Mouse (Mus musculus): Measurements from ENCODE around the gene Rnf138rt1.
A peak's percentile ranks its signal among the peaks of the same experiment; 100 is the strongest.

Rnf138rt1 gene

DNA sequence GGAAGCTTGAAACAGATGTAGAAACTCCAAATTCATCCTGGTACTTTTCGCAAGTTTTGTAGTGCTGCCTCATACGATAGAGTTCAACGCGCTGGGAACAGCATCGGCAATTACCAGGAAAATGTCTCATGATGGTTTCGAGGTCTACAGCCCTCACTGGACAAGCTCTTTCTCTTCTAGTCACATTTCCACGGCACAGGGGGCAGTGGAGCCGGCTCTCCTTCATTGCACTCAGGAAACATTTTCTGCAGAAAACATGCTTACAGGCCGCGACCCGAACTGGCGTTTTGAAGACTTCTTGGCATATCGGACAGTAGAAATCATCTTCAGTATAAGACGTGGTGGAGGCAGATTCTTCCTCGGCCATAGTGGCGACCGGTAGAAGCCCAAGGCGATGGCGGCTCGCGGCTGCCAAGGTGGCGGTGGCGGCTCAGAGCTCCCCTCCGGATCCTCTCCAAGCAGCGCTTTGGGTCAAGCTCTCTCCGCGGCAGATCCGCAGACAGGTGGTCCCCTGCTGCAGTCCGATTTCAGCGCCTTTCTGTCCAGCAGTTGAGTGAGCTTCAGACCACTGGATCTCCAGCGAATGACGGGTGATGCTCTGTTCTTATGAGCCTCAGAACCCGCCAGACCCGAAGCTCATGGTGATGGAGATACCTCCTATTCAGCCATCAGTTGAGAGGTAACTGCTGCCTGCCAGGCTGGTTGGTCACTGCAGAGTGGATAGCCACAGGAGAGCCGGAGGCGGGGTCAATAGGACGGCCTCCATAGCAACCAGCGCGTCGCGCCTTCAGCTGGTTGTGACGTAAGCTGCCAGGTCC is at the start of gene Rnf138rt1:
Gene Rnf138rt1, minus strand, starts transcription at position 713 of the 818 bp plus-strand sequence.
- DNase-seq, result peak; percentile 17

GRCm38 (mm10) chrX:163807270-163807669 is 46.1 kb upstream of the Rnf138rt1 start:
- DNase-seq, result no peak

- DNase-seq, result no peak
These were observed 5.2 kb upstream of the Rnf138rt1 start for GRCm38 (mm10) chrX:163766290-163766689.

DNA sequence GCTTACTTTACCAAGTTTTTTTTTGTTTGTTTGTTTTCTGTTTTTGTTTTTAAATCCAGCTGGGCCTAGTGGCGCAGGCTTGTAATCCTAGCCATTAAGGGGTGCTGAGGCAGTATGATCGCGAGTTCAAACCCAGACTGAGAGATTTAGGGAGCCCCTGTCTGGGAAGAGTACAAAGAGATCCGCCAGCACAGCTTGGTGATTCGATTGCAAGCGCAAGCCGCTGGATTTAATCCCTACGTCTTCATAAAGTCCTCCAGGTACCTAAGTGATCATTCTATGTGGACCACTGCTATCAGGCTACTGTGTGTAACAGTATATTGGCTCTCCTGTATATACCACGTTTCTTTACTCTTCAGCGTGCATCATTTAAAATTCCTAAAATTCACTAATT is 303 bp upstream of the Rnf138rt1 start:
- DNase-seq, result no peak

DNA sequence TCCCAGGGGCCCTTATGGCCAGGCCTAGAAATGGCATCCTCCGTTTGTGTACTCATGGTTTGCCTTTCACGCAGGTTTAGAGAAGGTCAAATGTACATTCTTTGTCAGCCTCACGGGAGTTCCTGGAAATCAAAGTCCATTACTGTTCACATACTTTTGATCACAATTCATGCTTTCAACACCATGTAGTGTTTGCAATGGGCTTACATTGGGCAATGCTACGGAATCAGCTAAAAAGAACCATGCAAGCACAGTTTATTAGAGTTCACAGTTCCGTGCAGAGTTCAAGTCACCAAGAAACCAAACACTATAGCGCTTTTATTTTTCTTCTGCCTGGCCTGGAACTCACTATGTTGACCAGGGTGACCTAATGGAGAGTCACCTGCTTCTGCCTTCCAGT is 15.1 kb downstream of the Rnf138rt1 start:
- DNase-seq, result no peak

GRCm38 (mm10) chrX:163743896-163744295 is 17.2 kb downstream of the Rnf138rt1 start:
- DNase-seq, result no peak

DNA sequence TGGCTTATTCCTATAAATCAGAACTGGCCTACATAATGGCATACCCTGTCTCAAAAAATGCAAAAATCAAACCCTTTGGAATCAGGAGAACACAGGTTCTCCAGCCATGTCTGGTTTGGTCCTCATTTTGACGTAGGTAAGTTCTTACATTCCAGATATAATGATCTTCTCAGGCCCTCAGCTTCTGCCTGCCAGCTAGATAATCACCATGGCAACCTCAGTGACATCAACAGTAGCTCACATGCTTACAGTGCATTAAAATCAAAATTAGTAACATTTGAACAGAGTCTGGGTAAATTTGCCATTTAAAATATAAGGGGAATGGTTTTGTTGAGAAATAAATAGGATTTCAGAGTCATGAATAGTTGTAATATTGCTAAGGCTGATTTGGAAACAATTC is 22.2 kb downstream of the Rnf138rt1 start:
- no peak for DNase-seq

GRCm38 (mm10) chrX:163734145-163734544 is 27.0 kb downstream of the Rnf138rt1 start:
- no peak for DNase-seq

DNA sequence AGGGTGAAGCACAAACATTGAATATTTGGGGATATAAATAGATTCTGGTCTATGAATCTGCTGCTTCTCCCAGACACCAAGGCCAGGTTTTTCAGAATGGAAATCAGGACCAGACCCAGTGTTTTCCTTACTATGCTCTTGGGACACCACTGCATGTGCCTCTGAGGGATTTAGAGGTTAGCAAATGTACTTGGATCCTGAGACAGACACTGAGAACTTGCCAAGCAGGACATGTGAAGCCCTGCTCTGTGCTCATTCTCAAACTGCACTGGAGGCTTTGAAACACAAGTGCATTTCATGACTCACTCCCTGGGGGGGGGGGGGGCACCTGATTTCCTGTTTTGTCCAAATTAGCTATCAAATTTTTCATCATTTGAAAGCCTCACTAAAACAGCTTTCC is 37.5 kb downstream of the Rnf138rt1 start:
- DNase-seq, result no peak

- DNase-seq, result no peak
These were observed 38.1 kb downstream of the Rnf138rt1 start for GRCm38 (mm10) chrX:163722785-163723577.

DNA sequence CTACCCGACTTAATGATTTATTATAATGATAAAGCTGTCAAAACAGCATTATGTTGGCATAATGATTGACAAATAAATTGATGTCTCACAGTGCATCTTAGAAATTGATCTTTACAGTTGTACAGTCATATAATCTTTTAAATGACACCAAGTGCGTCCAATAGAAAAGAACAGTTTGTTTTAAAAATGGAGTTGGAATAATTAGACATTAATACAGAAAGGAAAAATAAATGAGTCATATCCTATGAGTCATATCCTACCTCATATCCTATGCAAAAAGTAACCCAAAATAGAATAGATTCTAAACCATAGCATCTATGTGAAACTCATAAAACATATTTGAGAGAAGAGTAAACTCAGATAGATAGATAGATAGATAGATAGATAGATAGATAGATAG is 40.5 kb downstream of the Rnf138rt1 start:
- DNase-seq, result no peak

All from right cerebral cortex, postnatal 25 days (tissue).